Mouse (Mus musculus): ENCODE results near the gene Stau1. TPM values are rescaled to one million over a fixed set of nuclear protein-coding genes. Genes with fewer than 3 reads are reported as not detected.

Stau1 gene
- polyA plus RNA-seq, 1 experiment from 2014 or later, result 48.3 TPM

- no peaks in the 10 kb centered on the region for H3K36me3 ChIP-seq (ENCODE audit: insufficient read depth, low read length)
- H3K4me2 ChIP-seq (replicated peaks; ENCODE audit: low read depth, low read length), result peak overlapping the region; percentile 46
- DNase-seq (ENCODE audit: low spot score) (no peak), ATAC-seq (no peak)
- H3K9me3 ChIP-seq (ENCODE audit: low read length), result no peaks in the 10 kb centered on the region
- peak overlapping the region; percentile 98 for H3K27ac ChIP-seq (ENCODE audit: low read length)
- H3K4me3 ChIP-seq (ENCODE audit: low read depth, low read length), result peak overlapping the region; percentile 98
- TF ChIP-seq CTCF (IDR thresholded peaks at IDR 0.05) (no peak), EP300 (IDR thresholded peaks at IDR 0.05) (no peak)
- H3K27me3 ChIP-seq (replicated peaks; ENCODE audit: insufficient read depth, low read length), result no peaks in the 10 kb centered on the region
- H3K4me1 ChIP-seq (ENCODE audit: insufficient read depth, low read depth, low read length), result peaks cover 12% of the 10 kb centered on the region; the same call in 1 of the 2 replicates
- 33% methylated on average over 8 of the region's 8 CpGs for WGBS
- H3K9ac ChIP-seq (replicated peaks; ENCODE audit: low read depth), result peak overlapping the region; percentile 24; the same call in 1 of the 2 replicates
These were observed 415 bp upstream of the Stau1 start for GRCm38 (mm10) chr2:166996533-166996894.

GRCm38 (mm10) chr2:166995021-166995795 lies 891 bp downstream of the Stau1 start:
- Histone ChIP-seq H3K27me3 (replicated peaks; ENCODE audit: insufficient read depth, low read length) (no peaks in the 10 kb centered on the region), H3K4me2 (replicated peaks; ENCODE audit: low read depth, low read length) (peak overlapping the region; percentile 85), H3K27ac (ENCODE audit: low read length) (peak overlapping the region; percentile 98), H3K36me3 (ENCODE audit: insufficient read depth, low read length) (no peaks in the 10 kb centered on the region), H3K4me1 (ENCODE audit: insufficient read depth, low read depth, low read length) (peaks cover 14% of the 10 kb centered on the region; the same call in 1 of the 2 replicates), H3K9me3 (ENCODE audit: low read length) (no peaks in the 10 kb centered on the region), H3K4me3 (ENCODE audit: low read depth, low read length) (peak overlapping the region; percentile 98), H3K9ac (replicated peaks; ENCODE audit: low read depth) (peak overlapping the region; percentile 99)
- WGBS, result 1% methylated on average over 26 of the region's 28 CpGs
- DNase-seq (ENCODE audit: low spot score), result peak; percentile 68
- TF ChIP-seq CTCF (IDR thresholded peaks at IDR 0.05) (no peak), EP300 (IDR thresholded peaks at IDR 0.05) (no peak)
- ATAC-seq, result no peak; the same call in 1 of the 2 replicates

DNA sequence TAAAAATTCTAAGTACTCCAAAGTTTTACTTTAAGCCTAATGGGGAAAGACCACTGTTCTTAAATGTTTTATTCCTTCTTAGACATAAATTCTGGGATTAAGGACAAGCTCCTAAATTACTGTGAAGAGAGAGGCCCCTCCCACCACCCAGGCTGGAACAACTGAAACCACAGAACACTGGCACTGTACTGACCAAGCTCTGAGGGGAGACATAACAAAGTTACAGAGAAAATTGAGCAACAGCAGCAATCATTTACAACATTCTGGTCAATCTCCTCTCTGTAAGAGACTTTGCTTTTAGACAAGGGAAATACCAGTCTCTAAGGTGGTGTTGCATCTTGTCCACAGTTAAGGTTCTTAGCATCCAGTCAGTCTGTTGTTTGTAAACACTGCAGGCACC lies 4.2 kb downstream of the Stau1 start:
- H3K4me3 ChIP-seq (ENCODE audit: low read depth, low read length), result no peak overlapping the region
- H3K27ac ChIP-seq (ENCODE audit: low read length), result no peak overlapping the region
- ATAC-seq (no peak), DNase-seq (ENCODE audit: low spot score) (peak; percentile 76)
- no peak overlapping the region; the same call in 1 of the 2 replicates for H3K9ac ChIP-seq (replicated peaks; ENCODE audit: low read depth)
- H3K4me2 ChIP-seq (replicated peaks; ENCODE audit: low read depth, low read length), result no peak overlapping the region
- TF ChIP-seq CTCF (IDR thresholded peaks at IDR 0.05), result no peak
- TF ChIP-seq EP300 (IDR thresholded peaks at IDR 0.05), result no peak
- H3K9me3 ChIP-seq (ENCODE audit: low read length), result no peaks in the 10 kb centered on the region
- H3K27me3 ChIP-seq (replicated peaks; ENCODE audit: insufficient read depth, low read length), result no peaks in the 10 kb centered on the region
- peaks cover 14% of the 10 kb centered on the region; the same call in 1 of the 2 replicates for H3K4me1 ChIP-seq (ENCODE audit: insufficient read depth, low read depth, low read length)
- H3K36me3 ChIP-seq (ENCODE audit: insufficient read depth, low read length), result no peaks in the 10 kb centered on the region

DNA sequence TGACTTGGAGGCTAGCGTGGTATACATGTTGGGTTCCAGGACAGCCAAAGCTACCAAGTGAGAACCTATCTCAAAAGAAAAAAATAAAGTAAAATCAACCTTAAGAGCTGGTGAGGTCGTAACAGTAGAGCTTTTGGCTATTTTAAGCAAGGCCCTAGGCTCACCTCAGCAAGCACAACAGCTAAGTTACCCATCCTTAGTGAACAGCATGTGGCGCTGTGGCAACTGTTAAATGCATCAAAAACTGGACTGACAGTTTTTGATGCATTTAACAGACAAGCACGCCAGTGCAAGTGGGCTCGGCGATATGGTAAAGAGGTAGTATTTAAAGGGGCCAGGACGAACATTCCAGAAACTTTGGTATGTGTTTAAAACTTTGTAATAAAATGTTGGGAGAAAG lies 5.2 kb downstream of the Stau1 start:
- H3K27me3 ChIP-seq (replicated peaks; ENCODE audit: insufficient read depth, low read length), result no peaks in the 10 kb centered on the region
- H3K4me1 ChIP-seq (ENCODE audit: insufficient read depth, low read depth, low read length), result peaks cover 14% of the 10 kb centered on the region; the same call in 1 of the 2 replicates
- no peaks in the 10 kb centered on the region for H3K36me3 ChIP-seq (ENCODE audit: insufficient read depth, low read length)
- H3K9me3 ChIP-seq (ENCODE audit: low read length), result no peaks in the 10 kb centered on the region
- no peak for ATAC-seq
- H3K4me3 ChIP-seq (ENCODE audit: low read depth, low read length), result no peak overlapping the region
- DNase-seq (ENCODE audit: low spot score), result no peak
- TF ChIP-seq CTCF (IDR thresholded peaks at IDR 0.05), result peak; percentile 35; the same call in 1 of the 2 replicates
- TF ChIP-seq EP300 (IDR thresholded peaks at IDR 0.05), result no peak
- H3K9ac ChIP-seq (replicated peaks; ENCODE audit: low read depth), result no peak overlapping the region
- H3K27ac ChIP-seq (ENCODE audit: low read length), result 0 out of 2 replicates have a peak overlapping the region, but pooled peaks have one; percentile 5
- WGBS, result 61% methylated on average over 7 of the region's 7 CpGs
- H3K4me2 ChIP-seq (replicated peaks; ENCODE audit: low read depth, low read length), result no peak overlapping the region

DNA sequence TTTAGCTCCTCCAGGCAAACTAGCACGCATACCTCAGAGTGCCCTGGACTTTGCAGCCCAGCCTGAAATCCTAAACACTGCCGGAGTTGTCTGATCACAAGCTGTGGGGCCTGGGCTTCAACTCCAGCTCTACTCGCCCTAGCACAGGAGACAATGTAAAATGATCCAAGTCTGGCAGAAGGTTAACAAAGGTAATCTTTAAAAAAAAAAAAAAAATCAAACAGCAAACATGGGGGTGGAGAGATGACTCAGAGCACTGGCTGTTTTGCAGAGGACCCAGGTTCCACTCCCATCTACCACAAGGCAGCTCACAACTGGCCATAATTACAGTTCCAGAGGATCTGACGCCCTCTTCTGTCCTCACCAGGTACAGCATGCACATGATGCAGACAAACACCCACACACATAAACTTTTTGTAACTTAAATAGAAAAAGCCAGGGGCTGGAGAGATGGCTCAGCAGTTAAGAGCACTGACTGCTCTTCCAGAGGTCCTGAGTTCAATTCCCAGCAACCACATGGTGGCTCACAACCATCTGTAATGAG lies 12.7 kb downstream of the Stau1 start:
- DNase-seq (ENCODE audit: low spot score) (no peak), ATAC-seq (no peak)
- Histone ChIP-seq H3K36me3 (ENCODE audit: insufficient read depth, low read length) (no peaks in the 10 kb centered on the region), H3K4me3 (ENCODE audit: low read depth, low read length) (no peak overlapping the region), H3K27me3 (replicated peaks; ENCODE audit: insufficient read depth, low read length) (no peaks in the 10 kb centered on the region), H3K4me2 (replicated peaks; ENCODE audit: low read depth, low read length) (no peak overlapping the region), H3K27ac (ENCODE audit: low read length) (no peak overlapping the region), H3K4me1 (ENCODE audit: insufficient read depth, low read depth, low read length) (no peaks in the 10 kb centered on the region), H3K9me3 (ENCODE audit: low read length) (no peaks in the 10 kb centered on the region), H3K9ac (replicated peaks; ENCODE audit: low read depth) (no peak overlapping the region)
- TF ChIP-seq CTCF (IDR thresholded peaks at IDR 0.05), result peak; percentile 25; the same call in 1 of the 2 replicates
- TF ChIP-seq EP300 (IDR thresholded peaks at IDR 0.05), result no peak
- 71% methylated on average over 4 of the region's 4 CpGs for WGBS

DNA sequence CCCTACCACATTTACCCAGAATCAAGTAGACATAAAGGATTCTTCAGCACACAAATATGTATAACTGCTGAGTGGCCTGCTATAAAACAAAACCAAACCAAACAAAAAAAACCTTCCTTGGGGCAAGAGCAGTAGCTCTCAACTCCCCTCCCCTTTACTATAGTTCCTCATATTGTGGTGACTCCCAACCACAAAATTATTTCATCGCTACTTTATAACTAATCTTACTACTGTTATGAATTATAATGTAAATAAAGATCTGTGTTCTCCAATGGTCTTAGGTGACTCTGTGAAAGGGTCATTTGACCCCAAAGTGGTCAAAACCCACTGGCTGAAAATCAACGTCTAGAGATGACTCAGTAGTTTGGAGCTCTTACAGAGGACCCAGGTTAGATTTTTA lies 15.9 kb downstream of the Stau1 start:
- Histone ChIP-seq H3K9me3 (ENCODE audit: low read length) (no peaks in the 10 kb centered on the region), H3K4me2 (replicated peaks; ENCODE audit: low read depth, low read length) (no peak overlapping the region), H3K4me3 (ENCODE audit: low read depth, low read length) (no peak overlapping the region), H3K27me3 (replicated peaks; ENCODE audit: insufficient read depth, low read length) (no peaks in the 10 kb centered on the region), H3K36me3 (ENCODE audit: insufficient read depth, low read length) (no peaks in the 10 kb centered on the region), H3K27ac (ENCODE audit: low read length) (no peak overlapping the region), H3K4me1 (ENCODE audit: insufficient read depth, low read depth, low read length) (no peaks in the 10 kb centered on the region), H3K9ac (replicated peaks; ENCODE audit: low read depth) (no peak overlapping the region)
- 50% methylated on average over 2 of the region's 2 CpGs for WGBS
- ATAC-seq, result no peak
- no peak for DNase-seq (ENCODE audit: low spot score)
- TF ChIP-seq CTCF (IDR thresholded peaks at IDR 0.05) (no peak), EP300 (IDR thresholded peaks at IDR 0.05) (no peak)

Measured in lung, postnatal 0 days (tissue).